Mouse (Mus musculus) neural tube, embryonic 13.5 days (tissue): ENCODE measurements around the gene Gm45521. TPM values are rescaled to one million over a fixed set of nuclear protein-coding genes. Genes with fewer than 3 reads are reported as not detected.
"Not testable (repeated sequence)": the region's sequence is repeated elsewhere in the genome, so short reads cannot be mapped to it uniquely, and the experiment has no call there.

Source experiments
- ATAC-seq: fragments of 200-750 bp; cut with Nextera tagmentation; 2 replicates; pipeline ENCODE4 v1.8.0; 2017; ENCODE audit warnings: low read depth, mild to moderate bottlenecking, moderate TSS enrichment, moderate library complexity
- H3K27ac ChIP-seq: fragments of 300-500 bp; sonication (generic); replicated peaks from 2 replicates; pipeline ENCODE4 v1.5.1; 2015; ENCODE audit warnings: moderate library complexity, mild to moderate bottlenecking, inconsistent platforms
- H3K27me3 ChIP-seq: fragments of 300-500 bp; sonication (generic); 2 replicates; pipeline ENCODE4 v1.6.1; 2015; ENCODE audit warnings: mild to moderate bottlenecking, inconsistent platforms
- H3K36me3 ChIP-seq: fragments of 300-500 bp; sonication (generic); 2 replicates; pipeline ENCODE4 v1.6.1; 2015; ENCODE audit warnings: mild to moderate bottlenecking, inconsistent platforms
- H3K4me1 ChIP-seq: fragments of 300-500 bp; sonication (generic); replicated peaks from 2 replicates; pipeline ENCODE4 v1.6.1; 2015; ENCODE audit warnings: inconsistent platforms
- H3K4me2 ChIP-seq: fragments of 300-500 bp; sonication (generic); 2 replicates; pipeline ENCODE4 v1.6.1; 2015; ENCODE audit warnings: inconsistent platforms, mild to moderate bottlenecking, moderate library complexity
- H3K4me3 ChIP-seq: fragments of 300-500 bp; sonication (generic); 2 replicates; pipeline ENCODE4 v1.5.1; 2015; ENCODE audit warnings: mild to moderate bottlenecking, inconsistent platforms
- H3K9ac ChIP-seq: fragments of 300-500 bp; sonication (generic); 2 replicates; pipeline ENCODE4 v1.6.1; 2015; ENCODE audit warnings: moderate library complexity, mild to moderate bottlenecking, inconsistent platforms
- H3K9me3 ChIP-seq: fragments of 300-500 bp; sonication (generic); 2 replicates; pipeline ENCODE4 v1.6.1; 2016; ENCODE audit warnings: inconsistent platforms
- WGBS: fragments of 180-500 bp; shearing (Covaris S2); methylation state at CpG from one replicate; pipeline ENCODE4 v1.1.7; 2015; 5-methylcytosine and 5-hydroxymethylcytosine counted together
- polyA plus RNA-seq: library from polyadenylated mRNA; unstranded; fragments of >200 nt; fragmentation: Nextera tagmentation; extraction: Ambion mirVana; gene quantifications from 2 replicates; pipeline ENCODE4 v1.2.1, GENCODE M21; 2015

Gm45521 gene
- polyA plus RNA-seq, 1 experiment from 2014 or later = 0.31 TPM

DNA sequence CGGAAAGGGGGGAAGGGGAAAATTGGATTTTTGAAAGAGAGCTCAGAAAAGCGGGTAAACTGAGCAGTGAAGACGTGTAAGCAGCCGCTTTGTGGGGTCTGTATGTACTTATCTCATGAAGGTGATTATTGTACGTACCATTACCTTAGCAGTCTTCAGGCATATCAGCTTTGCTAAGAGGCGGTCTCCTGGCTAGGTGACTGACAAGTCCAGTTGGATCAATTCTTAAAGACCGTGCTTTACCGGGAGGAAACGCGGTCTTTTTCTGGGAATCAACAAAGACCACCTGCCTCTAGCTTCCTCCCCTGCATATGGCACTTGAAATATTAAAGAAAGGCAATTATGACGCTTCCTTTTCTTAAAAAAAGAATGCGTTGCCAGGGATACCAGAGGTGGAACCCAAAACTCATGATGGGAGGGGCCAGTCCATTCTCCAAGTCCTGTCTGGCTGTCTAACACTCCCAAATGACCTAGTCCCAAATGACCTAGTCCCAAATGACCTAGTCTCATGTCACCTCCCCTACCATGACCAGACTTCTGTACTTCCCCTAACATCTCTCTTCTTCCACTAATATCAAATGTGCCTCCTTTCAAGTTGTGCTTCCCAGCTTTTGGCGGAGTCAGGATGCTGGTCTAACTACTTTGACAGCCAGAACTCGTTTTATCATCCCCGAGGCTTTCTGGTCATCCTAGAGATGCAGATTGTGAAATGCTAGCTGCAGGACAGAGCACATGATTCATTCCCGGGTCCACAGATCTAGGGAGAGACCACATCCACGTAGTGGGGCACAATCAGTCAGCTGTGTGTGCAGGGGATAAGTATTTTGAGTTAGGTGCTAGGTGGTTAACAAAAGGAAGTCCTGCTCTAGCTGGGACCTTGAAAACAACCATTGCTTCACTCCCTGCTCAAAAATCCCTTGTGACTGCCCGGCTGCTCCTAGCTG, 46.9 kb downstream of the Gm45521 start:
- H3K27me3 ChIP-seq = peaks cover 31% of the 10 kb centered on the region
- no peaks in the 10 kb centered on the region for H3K36me3 ChIP-seq
- ATAC-seq = no peak
- peaks cover 25% of the 10 kb centered on the region for H3K4me1 ChIP-seq
- H3K27ac ChIP-seq = no peak overlapping the region; the same call in 1 of the 2 replicates
- peak overlapping the region; percentile 75 for H3K9ac ChIP-seq
- H3K9me3 ChIP-seq = no peaks in the 10 kb centered on the region
- WGBS = 39% methylated on average over 18 of the region's 18 CpGs
- peak overlapping the region; percentile 75 for H3K4me2 ChIP-seq
- H3K4me3 ChIP-seq = peak overlapping the region; percentile 57

DNA sequence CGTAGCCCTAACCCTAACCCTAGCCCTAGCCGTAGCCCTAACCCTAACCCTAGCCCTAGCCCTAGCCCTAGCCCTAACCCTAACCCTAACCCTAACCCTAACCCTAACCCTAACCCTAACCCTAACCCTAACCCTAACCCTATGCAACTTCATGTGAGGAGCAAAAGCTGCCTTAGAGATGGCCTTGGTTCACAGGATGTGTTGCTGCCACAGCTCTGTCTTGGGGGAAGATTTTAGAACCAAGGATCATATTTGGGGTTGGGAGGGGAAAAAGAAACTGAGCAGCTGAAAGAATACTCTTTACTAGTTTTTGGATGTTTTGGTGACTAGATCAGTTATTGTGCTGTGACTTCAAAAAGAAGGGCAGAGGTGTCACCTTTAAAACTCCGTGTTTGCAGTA, 49.0 kb downstream of the Gm45521 start:
- not testable (repeated sequence) for H3K9me3 ChIP-seq, H3K4me2 ChIP-seq, H3K4me3 ChIP-seq, H3K27ac ChIP-seq, H3K36me3 ChIP-seq, H3K9ac ChIP-seq, ATAC-seq
- Histone ChIP-seq H3K4me1 (peaks cover 30% of the 10 kb centered on the region), H3K27me3 (peaks cover 10% of the 10 kb centered on the region)
- WGBS = 65% methylated on average over 3 of the region's 3 CpGs

DNA sequence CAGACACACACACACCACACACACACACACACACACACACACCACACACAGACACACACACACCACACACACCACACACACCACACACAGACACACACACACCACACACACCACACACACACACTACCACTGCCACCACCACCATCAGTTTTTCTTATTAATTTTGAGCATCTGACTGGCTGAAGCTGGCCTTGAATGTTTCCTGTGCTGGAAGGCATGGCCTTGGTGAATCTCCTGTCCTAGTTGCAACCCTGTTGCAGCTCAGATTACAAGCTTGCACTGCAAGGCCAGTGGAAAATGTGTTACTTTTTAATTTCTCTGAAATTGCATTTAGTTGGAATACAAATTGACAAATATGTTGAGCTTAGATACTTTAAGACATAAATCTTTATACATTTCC, 50.0 kb downstream of the Gm45521 start:
- Histone ChIP-seq H3K9ac (no peak overlapping the region), H3K27me3 (peaks cover 2% of the 10 kb centered on the region), H3K4me3 (no peak overlapping the region), H3K4me2 (no peak overlapping the region), H3K27ac (no peak overlapping the region), H3K36me3 (no peaks in the 10 kb centered on the region), H3K9me3 (no peaks in the 10 kb centered on the region), H3K4me1 (peaks cover 28% of the 10 kb centered on the region)
- ATAC-seq = no peak

- no peak for ATAC-seq
- 88% methylated on average over 2 of the region's 2 CpGs for WGBS
- no peak overlapping the region for H3K4me3 ChIP-seq
- no peaks in the 10 kb centered on the region; the same call in 1 of the 2 replicates for H3K27me3 ChIP-seq
- no peaks in the 10 kb centered on the region for H3K36me3 ChIP-seq
- no peaks in the 10 kb centered on the region for H3K9me3 ChIP-seq
- H3K27ac ChIP-seq = no peak overlapping the region
- peaks cover 24% of the 10 kb centered on the region for H3K4me1 ChIP-seq
- no peak overlapping the region for H3K9ac ChIP-seq
- H3K4me2 ChIP-seq = no peak overlapping the region
These were observed 50.4 kb downstream of the Gm45521 start for GRCm38 (mm10) chr14:8007486-8007885.

GRCm38 (mm10) chr14:8007923-8008322, 50.8 kb downstream of the Gm45521 start:
- no peaks in the 10 kb centered on the region for H3K9me3 ChIP-seq
- H3K4me2 ChIP-seq = no peak overlapping the region
- H3K27me3 ChIP-seq = no peaks in the 10 kb centered on the region; the same call in 1 of the 2 replicates
- no peak overlapping the region for H3K9ac ChIP-seq
- no peak for ATAC-seq
- H3K36me3 ChIP-seq = no peaks in the 10 kb centered on the region
- H3K4me1 ChIP-seq = peaks cover 24% of the 10 kb centered on the region
- WGBS = 81% methylated on average over 10 of the region's 10 CpGs
- no peak overlapping the region for H3K27ac ChIP-seq
- H3K4me3 ChIP-seq = no peak overlapping the region

Other genes with a start within 250 kb of the Gm45521 start
- gene Gm26661, start 165.7 kb upstream of the Gm45521 start, polyA plus RNA-seq = not detected in 2 replicates
- gene Flnb, start 139.3 kb upstream of the Gm45521 start, polyA plus RNA-seq = 8.2 and 10.7 TPM in 2 replicates
- gene Dnase1l3, start 37.3 kb downstream of the Gm45521 start, polyA plus RNA-seq = 0.06 and 0.12 TPM in 2 replicates
- 26.5 and 28.1 TPM in 2 replicates for gene Abhd6, start 45.6 kb downstream of the Gm45521 start, polyA plus RNA-seq
- gene Rpp14, start 123.1 kb downstream of the Gm45521 start, polyA plus RNA-seq = 50.0 and 58.1 TPM in 2 replicates
- 64.3 and 67.8 TPM in 2 replicates for gene Pxk, start 140.9 kb downstream of the Gm45521 start, polyA plus RNA-seq
- 259 and 285 TPM in 2 replicates for gene Pdhb, start 215.7 kb downstream of the Gm45521 start, polyA plus RNA-seq